Mouse (Mus musculus): ENCODE results near the gene Zscan5b. TPM values are rescaled to one million over a fixed set of nuclear protein-coding genes. Genes with fewer than 3 reads are reported as not detected.
"Not testable (repeated sequence)": the region's sequence is repeated elsewhere in the genome, so short reads cannot be mapped to it uniquely, and the experiment has no call there.

Zscan5b gene
- polyA plus RNA-seq, 1 experiment = 2.5 TPM

DNA sequence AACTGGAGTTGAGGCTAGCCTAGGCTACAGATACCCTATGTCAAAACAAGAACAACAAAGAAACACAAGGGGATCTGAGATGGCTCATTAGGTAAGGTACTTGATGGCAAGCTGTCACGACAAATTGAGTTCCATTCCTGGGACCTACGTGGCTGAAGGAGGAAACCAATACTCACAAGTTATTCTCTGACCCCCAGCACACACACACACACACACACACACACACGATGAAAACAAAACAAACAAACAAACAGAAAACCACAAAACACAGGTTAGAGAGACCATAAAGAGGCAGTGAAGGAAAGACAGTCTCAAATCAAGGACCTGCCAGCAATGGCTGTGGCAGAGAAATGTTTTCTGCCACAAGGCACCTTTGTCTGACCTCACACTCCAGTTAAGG lies 25.3 kb upstream of the Zscan5b start, which contains the start of gene Galp:
Gene Galp (plus strand): TSS at position 301 of the 400 bp plus-strand sequence.
- Histone ChIP-seq H3K27ac (ENCODE audit: control insufficient read depth, insufficient read depth, low read depth, low read length) (no peak within 1 kb of the TSS), H3K4me3 (ENCODE audit: control insufficient read depth, low read depth, low read length) (no peak within 1 kb of the TSS), H3K36me3 (ENCODE audit: control insufficient read depth, insufficient read depth, low read length) (no peaks in the 10 kb centered on the region), H3K4me1 (ENCODE audit: control insufficient read depth, insufficient read depth, low read length) (no peaks in the 10 kb centered on the region), H3K27me3 (ENCODE audit: control insufficient read depth, insufficient read depth, low read length) (no peaks in the 10 kb centered on the region)
- TF ChIP-seq CTCF (IDR thresholded peaks at IDR 0.05; ENCODE audit: control insufficient read depth, insufficient read depth, insufficient replicate concordance, low read depth, low read length) (no peak), POLR2A (IDR thresholded peaks at IDR 0.05; ENCODE audit: control insufficient read depth, low read depth, low read length) (no peak)

GRCm38 (mm10) chr7:6204200-6204599 lies 17.9 kb upstream of the Zscan5b start:
- TF ChIP-seq POLR2A (IDR thresholded peaks at IDR 0.05; ENCODE audit: control insufficient read depth, low read depth, low read length) = no peak
- no peak for TF ChIP-seq CTCF (IDR thresholded peaks at IDR 0.05; ENCODE audit: control insufficient read depth, insufficient read depth, insufficient replicate concordance, low read depth, low read length)
- Histone ChIP-seq H3K36me3 (ENCODE audit: control insufficient read depth, insufficient read depth, low read length) (no peaks in the 10 kb centered on the region), H3K27me3 (ENCODE audit: control insufficient read depth, insufficient read depth, low read length) (no peaks in the 10 kb centered on the region), H3K4me3 (ENCODE audit: control insufficient read depth, low read depth, low read length) (no peak overlapping the region), H3K4me1 (ENCODE audit: control insufficient read depth, insufficient read depth, low read length) (peaks cover 2% of the 10 kb centered on the region; the same call in 1 of the 2 replicates), H3K27ac (ENCODE audit: control insufficient read depth, insufficient read depth, low read depth, low read length) (no peak overlapping the region)

GRCm38 (mm10) chr7:6213144-6213543 lies 8.9 kb upstream of the Zscan5b start:
- Histone ChIP-seq H3K27ac (ENCODE audit: control insufficient read depth, insufficient read depth, low read depth, low read length) (no peak overlapping the region), H3K4me3 (ENCODE audit: control insufficient read depth, low read depth, low read length) (no peak overlapping the region), H3K27me3 (ENCODE audit: control insufficient read depth, insufficient read depth, low read length) (no peaks in the 10 kb centered on the region), H3K36me3 (ENCODE audit: control insufficient read depth, insufficient read depth, low read length) (no peaks in the 10 kb centered on the region), H3K4me1 (ENCODE audit: control insufficient read depth, insufficient read depth, low read length) (peaks cover 5% of the 10 kb centered on the region)
- TF ChIP-seq CTCF (IDR thresholded peaks at IDR 0.05; ENCODE audit: control insufficient read depth, insufficient read depth, insufficient replicate concordance, low read depth, low read length) (peak; percentile 84; the same call in 1 of the 2 replicates), POLR2A (IDR thresholded peaks at IDR 0.05; ENCODE audit: control insufficient read depth, low read depth, low read length) (no peak)

GRCm38 (mm10) chr7:6214691-6215090 lies 7.4 kb upstream of the Zscan5b start:
- H3K36me3 ChIP-seq (ENCODE audit: control insufficient read depth, insufficient read depth, low read length); H3K27ac ChIP-seq (ENCODE audit: control insufficient read depth, insufficient read depth, low read depth, low read length); H3K4me1 ChIP-seq (ENCODE audit: control insufficient read depth, insufficient read depth, low read length); H3K27me3 ChIP-seq (ENCODE audit: control insufficient read depth, insufficient read depth, low read length); H3K4me3 ChIP-seq (ENCODE audit: control insufficient read depth, low read depth, low read length): not testable (repeated sequence)

GRCm38 (mm10) chr7:6220147-6220546 lies 1.9 kb upstream of the Zscan5b start:
- Histone ChIP-seq H3K36me3 (ENCODE audit: control insufficient read depth, insufficient read depth, low read length) (no peaks in the 10 kb centered on the region), H3K4me3 (ENCODE audit: control insufficient read depth, low read depth, low read length) (no peak overlapping the region), H3K27ac (ENCODE audit: control insufficient read depth, insufficient read depth, low read depth, low read length) (no peak overlapping the region), H3K4me1 (ENCODE audit: control insufficient read depth, insufficient read depth, low read length) (peaks cover 9% of the 10 kb centered on the region), H3K27me3 (ENCODE audit: control insufficient read depth, insufficient read depth, low read length) (no peaks in the 10 kb centered on the region)
- TF ChIP-seq POLR2A (IDR thresholded peaks at IDR 0.05; ENCODE audit: control insufficient read depth, low read depth, low read length) (no peak), CTCF (IDR thresholded peaks at IDR 0.05; ENCODE audit: control insufficient read depth, insufficient read depth, insufficient replicate concordance, low read depth, low read length) (no peak)

- H3K36me3 ChIP-seq (ENCODE audit: control insufficient read depth, insufficient read depth, low read length); H3K4me3 ChIP-seq (ENCODE audit: control insufficient read depth, low read depth, low read length); H3K27ac ChIP-seq (ENCODE audit: control insufficient read depth, insufficient read depth, low read depth, low read length); H3K4me1 ChIP-seq (ENCODE audit: control insufficient read depth, insufficient read depth, low read length); H3K27me3 ChIP-seq (ENCODE audit: control insufficient read depth, insufficient read depth, low read length): not testable (repeated sequence)
Measured at GRCm38 (mm10) chr7:6228491-6228890, 6.4 kb downstream of the Zscan5b start.

DNA sequence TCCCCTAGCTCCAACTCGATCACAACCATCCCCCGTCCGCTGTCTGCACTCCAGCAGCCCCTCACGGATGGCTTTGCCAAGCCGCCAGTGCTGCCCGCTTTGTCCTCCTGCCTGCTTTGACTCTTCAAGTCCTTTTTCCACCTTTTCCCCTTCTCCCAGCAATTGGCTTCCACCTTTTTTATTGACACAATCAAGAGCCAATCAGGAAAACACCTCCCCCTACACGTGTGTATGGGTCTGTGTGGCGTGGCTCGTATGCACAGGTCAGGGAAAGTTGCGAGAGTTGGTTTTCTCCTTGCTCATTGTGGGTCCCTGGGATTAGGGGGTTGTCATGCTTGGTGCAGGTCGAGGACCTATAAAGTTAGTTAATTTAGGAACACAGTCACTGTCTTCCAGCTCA lies 17.7 kb downstream of the Zscan5b start:
- TF ChIP-seq POLR2A (IDR thresholded peaks at IDR 0.05; ENCODE audit: control insufficient read depth, low read depth, low read length) (no peak), CTCF (IDR thresholded peaks at IDR 0.05; ENCODE audit: control insufficient read depth, insufficient read depth, insufficient replicate concordance, low read depth, low read length) (no peak)
- no peaks in the 10 kb centered on the region for H3K4me1 ChIP-seq (ENCODE audit: control insufficient read depth, insufficient read depth, low read length)
- H3K36me3 ChIP-seq (ENCODE audit: control insufficient read depth, insufficient read depth, low read length) = no peaks in the 10 kb centered on the region
- H3K27ac ChIP-seq (ENCODE audit: control insufficient read depth, insufficient read depth, low read depth, low read length) = no peak overlapping the region
- H3K4me3 ChIP-seq (ENCODE audit: control insufficient read depth, low read depth, low read length) = no peak overlapping the region
- H3K27me3 ChIP-seq (ENCODE audit: control insufficient read depth, insufficient read depth, low read length) = no peaks in the 10 kb centered on the region

- peak; percentile 39; the same call in 1 of the 2 replicates for TF ChIP-seq CTCF (IDR thresholded peaks at IDR 0.05; ENCODE audit: control insufficient read depth, insufficient read depth, insufficient replicate concordance, low read depth, low read length)
- not testable (repeated sequence) for H3K36me3 ChIP-seq (ENCODE audit: control insufficient read depth, insufficient read depth, low read length); H3K27me3 ChIP-seq (ENCODE audit: control insufficient read depth, insufficient read depth, low read length); H3K4me3 ChIP-seq (ENCODE audit: control insufficient read depth, low read depth, low read length); H3K4me1 ChIP-seq (ENCODE audit: control insufficient read depth, insufficient read depth, low read length); H3K27ac ChIP-seq (ENCODE audit: control insufficient read depth, insufficient read depth, low read depth, low read length)
Measured at GRCm38 (mm10) chr7:6240841-6241425, 18.9 kb downstream of the Zscan5b start.

Measured in testis, adult 2 months (tissue).